Mouse (Mus musculus): Measurements from ENCODE around the gene Gbp3. TPM values are rescaled to one million over a fixed set of nuclear protein-coding genes. Genes with fewer than 3 reads are reported as not detected.
"Not testable (repeated sequence)": the region's sequence is repeated elsewhere in the genome, so short reads cannot be mapped to it uniquely, and the experiment has no call there.

Gbp3 gene
- polyA plus RNA-seq, 1 experiment: 13.8 TPM

GRCm38 (mm10) chr3:142561045-142561646 lies 1.3 kb downstream of the Gbp3 start:
- WGBS: 67% methylated on average over 14 of the region's 14 CpGs
- H3K27me3 ChIP-seq (ENCODE audit: control insufficient read depth, insufficient read depth, low read length): no peaks in the 10 kb centered on the region
- TF ChIP-seq POLR2A (IDR thresholded peaks at IDR 0.05; ENCODE audit: low read depth, low read length): no peak
- no peak for TF ChIP-seq CTCF (IDR thresholded peaks at IDR 0.05; ENCODE audit: extremely low read depth, insufficient read length, insufficient replicate concordance, low read depth, low read length)
- H3K4me3 ChIP-seq (ENCODE audit: low read depth, low read length): peak overlapping the region; percentile 61
- no peaks in the 10 kb centered on the region; the same call in 1 of the 2 replicates for H3K4me1 ChIP-seq (ENCODE audit: control insufficient read depth, insufficient read depth, insufficient read length, low read length)
- peak overlapping the region; percentile 82 for H3K27ac ChIP-seq (ENCODE audit: insufficient read depth, low read depth, low read length)
- 0 out of 2 replicates have a peak, but pooled peaks cover 2% of the 10 kb centered on the region for H3K36me3 ChIP-seq (ENCODE audit: control insufficient read depth, insufficient read depth, low read length)

- no peak overlapping the region for H3K27ac ChIP-seq (ENCODE audit: insufficient read depth, low read depth, low read length)
- no peaks in the 10 kb centered on the region for H3K27me3 ChIP-seq (ENCODE audit: control insufficient read depth, insufficient read depth, low read length)
- 0 out of 2 replicates have a peak, but pooled peaks cover 5% of the 10 kb centered on the region for H3K36me3 ChIP-seq (ENCODE audit: control insufficient read depth, insufficient read depth, low read length)
- TF ChIP-seq CTCF (IDR thresholded peaks at IDR 0.05; ENCODE audit: extremely low read depth, insufficient read length, insufficient replicate concordance, low read depth, low read length) (no peak), POLR2A (IDR thresholded peaks at IDR 0.05; ENCODE audit: low read depth, low read length) (no peak)
- WGBS: 73% methylated on average over 7 of the region's 7 CpGs
- H3K4me1 ChIP-seq (ENCODE audit: control insufficient read depth, insufficient read depth, insufficient read length, low read length): no peaks in the 10 kb centered on the region; the same call in 1 of the 2 replicates
- no peak overlapping the region for H3K4me3 ChIP-seq (ENCODE audit: low read depth, low read length)
These were observed 1.8 kb downstream of the Gbp3 start for GRCm38 (mm10) chr3:142561666-142562065.

DNA sequence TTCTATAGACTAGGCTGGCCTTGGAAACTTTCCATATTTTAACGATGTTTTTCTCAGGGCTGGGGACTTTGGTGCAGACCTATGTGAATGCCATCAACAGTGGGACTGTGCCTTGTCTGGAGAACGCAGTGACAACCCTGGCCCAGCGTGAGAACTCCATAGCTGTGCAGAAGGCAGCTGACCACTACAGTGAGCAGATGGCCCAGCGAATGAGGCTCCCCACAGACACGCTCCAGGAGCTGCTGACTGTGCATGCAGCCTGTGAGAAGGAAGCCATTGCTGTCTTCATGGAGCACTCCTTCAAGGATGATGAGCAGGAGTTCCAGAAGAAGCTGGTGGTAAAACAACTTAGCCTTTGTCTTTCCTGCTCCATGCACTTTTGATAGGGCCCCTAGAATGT lies 7.7 kb downstream of the Gbp3 start:
- not testable (repeated sequence) for H3K27me3 ChIP-seq (ENCODE audit: control insufficient read depth, insufficient read depth, low read length); H3K4me3 ChIP-seq (ENCODE audit: low read depth, low read length); H3K27ac ChIP-seq (ENCODE audit: insufficient read depth, low read depth, low read length); H3K4me1 ChIP-seq (ENCODE audit: control insufficient read depth, insufficient read depth, insufficient read length, low read length)
- WGBS: 85% methylated on average over 5 of the region's 5 CpGs
- H3K36me3 ChIP-seq (ENCODE audit: control insufficient read depth, insufficient read depth, low read length): peaks cover 13% of the 10 kb centered on the region

GRCm38 (mm10) chr3:142570738-142571137 lies 10.9 kb downstream of the Gbp3 start:
- Histone ChIP-seq H3K27me3 (ENCODE audit: control insufficient read depth, insufficient read depth, low read length) (no peaks in the 10 kb centered on the region), H3K4me3 (ENCODE audit: low read depth, low read length) (no peak overlapping the region), H3K4me1 (ENCODE audit: control insufficient read depth, insufficient read depth, insufficient read length, low read length) (no peaks in the 10 kb centered on the region), H3K27ac (ENCODE audit: insufficient read depth, low read depth, low read length) (no peak overlapping the region), H3K36me3 (ENCODE audit: control insufficient read depth, insufficient read depth, low read length) (peaks cover 12% of the 10 kb centered on the region)
- 91% methylated on average over 4 of the region's 4 CpGs for WGBS
- no peak for TF ChIP-seq POLR2A (IDR thresholded peaks at IDR 0.05; ENCODE audit: low read depth, low read length)
- no peak for TF ChIP-seq CTCF (IDR thresholded peaks at IDR 0.05; ENCODE audit: extremely low read depth, insufficient read length, insufficient replicate concordance, low read depth, low read length)

- TF ChIP-seq POLR2A (IDR thresholded peaks at IDR 0.05; ENCODE audit: low read depth, low read length): no peak
- TF ChIP-seq CTCF (IDR thresholded peaks at IDR 0.05; ENCODE audit: extremely low read depth, insufficient read length, insufficient replicate concordance, low read depth, low read length): no peak
- WGBS: 72% methylated on average over 3 of the region's 3 CpGs
- no peak overlapping the region for H3K27ac ChIP-seq (ENCODE audit: insufficient read depth, low read depth, low read length)
- H3K36me3 ChIP-seq (ENCODE audit: control insufficient read depth, insufficient read depth, low read length): 0 out of 2 replicates have a peak, but pooled peaks cover 2% of the 10 kb centered on the region
- H3K4me3 ChIP-seq (ENCODE audit: low read depth, low read length): no peak overlapping the region
- H3K27me3 ChIP-seq (ENCODE audit: control insufficient read depth, insufficient read depth, low read length): no peaks in the 10 kb centered on the region
- H3K4me1 ChIP-seq (ENCODE audit: control insufficient read depth, insufficient read depth, insufficient read length, low read length): no peaks in the 10 kb centered on the region
These were observed 17.3 kb downstream of the Gbp3 start for GRCm38 (mm10) chr3:142577108-142577507.

GRCm38 (mm10) chr3:142578342-142578741 lies 18.5 kb downstream of the Gbp3 start:
- no peaks in the 10 kb centered on the region for H3K36me3 ChIP-seq (ENCODE audit: control insufficient read depth, insufficient read depth, low read length)
- no peaks in the 10 kb centered on the region for H3K4me1 ChIP-seq (ENCODE audit: control insufficient read depth, insufficient read depth, insufficient read length, low read length)
- no peak overlapping the region for H3K4me3 ChIP-seq (ENCODE audit: low read depth, low read length)
- no peaks in the 10 kb centered on the region for H3K27me3 ChIP-seq (ENCODE audit: control insufficient read depth, insufficient read depth, low read length)
- no peak overlapping the region for H3K27ac ChIP-seq (ENCODE audit: insufficient read depth, low read depth, low read length)
- 74% methylated on average over 4 of the region's 4 CpGs for WGBS
- TF ChIP-seq POLR2A (IDR thresholded peaks at IDR 0.05; ENCODE audit: low read depth, low read length) (no peak), CTCF (IDR thresholded peaks at IDR 0.05; ENCODE audit: extremely low read depth, insufficient read length, insufficient replicate concordance, low read depth, low read length) (no peak)

GRCm38 (mm10) chr3:142583067-142583466 lies 23.2 kb downstream of the Gbp3 start:
- TF ChIP-seq POLR2A (IDR thresholded peaks at IDR 0.05; ENCODE audit: low read depth, low read length): no peak
- no peak for TF ChIP-seq CTCF (IDR thresholded peaks at IDR 0.05; ENCODE audit: extremely low read depth, insufficient read length, insufficient replicate concordance, low read depth, low read length)
- Histone ChIP-seq H3K4me1 (ENCODE audit: control insufficient read depth, insufficient read depth, insufficient read length, low read length) (no peaks in the 10 kb centered on the region), H3K36me3 (ENCODE audit: control insufficient read depth, insufficient read depth, low read length) (no peaks in the 10 kb centered on the region), H3K4me3 (ENCODE audit: low read depth, low read length) (no peak overlapping the region), H3K27me3 (ENCODE audit: control insufficient read depth, insufficient read depth, low read length) (no peaks in the 10 kb centered on the region), H3K27ac (ENCODE audit: insufficient read depth, low read depth, low read length) (no peak overlapping the region)
- 83% methylated on average over 4 of the region's 4 CpGs for WGBS

All from small intestine, adult 2 months (tissue).